Mouse (Mus musculus): ENCODE data around the gene Gm21969. TPM values are rescaled to one million over a fixed set of nuclear protein-coding genes. Genes with fewer than 3 reads are reported as not detected.

Gm21969 gene
- total RNA-seq, 2 experiments from 2014 or later, result not detected

- DNase-seq (ENCODE audit: low spot score), result no peak
- intact Hi-C loops (cut with DNase I), result no loop called here
Measured at GRCm38 (mm10) chr4:139583629-139584245, 19.2 kb upstream of the Gm21969 start.

- intact Hi-C loops (cut with DNase I), result no loop called here
- no peak for DNase-seq (ENCODE audit: low spot score)
Measured at GRCm38 (mm10) chr4:139584704-139585103, 18.3 kb upstream of the Gm21969 start.

GRCm38 (mm10) chr4:139585713-139586112 lies 17.3 kb upstream of the Gm21969 start:
- intact Hi-C loops (cut with DNase I), result no loop called here

GRCm38 (mm10) chr4:139587370-139587769 lies 15.6 kb upstream of the Gm21969 start:
- intact Hi-C loops (cut with DNase I), result no loop called here
- DNase-seq (ENCODE audit: low spot score), result peak; percentile 19

More at GRCm38 (mm10) chr4:139585713-139586112, 17.3 kb upstream of the Gm21969 start:
- DNase-seq (ENCODE audit: low spot score), result no peak

- intact Hi-C loops (cut with DNase I), result no loop called here
- DNase-seq (ENCODE audit: low spot score), result no peak
Measured at GRCm38 (mm10) chr4:139587773-139588172, 15.2 kb upstream of the Gm21969 start.

GRCm38 (mm10) chr4:139589351-139590027 lies 13.5 kb upstream of the Gm21969 start:
- no peak for DNase-seq (ENCODE audit: low spot score)
- intact Hi-C loops (cut with DNase I), result no loop called here

GRCm38 (mm10) chr4:139590446-139590845 lies 12.5 kb upstream of the Gm21969 start:
- intact Hi-C loops (cut with DNase I), result no loop called here
- DNase-seq (ENCODE audit: low spot score), result no peak

- intact Hi-C loops (cut with DNase I), result no loop called here
Measured at GRCm38 (mm10) chr4:139592895-139593294, 10.1 kb upstream of the Gm21969 start.

GRCm38 (mm10) chr4:139593383-139593782 lies 9.6 kb upstream of the Gm21969 start:
- no peak for DNase-seq (ENCODE audit: low spot score)

More at GRCm38 (mm10) chr4:139592895-139593294, 10.1 kb upstream of the Gm21969 start:
- no peak for DNase-seq (ENCODE audit: low spot score)

GRCm38 (mm10) chr4:139594062-139594461 lies 8.9 kb upstream of the Gm21969 start:
- intact Hi-C loops (cut with DNase I), result no loop called here
- no peak for DNase-seq (ENCODE audit: low spot score)

More at GRCm38 (mm10) chr4:139593383-139593782, 9.6 kb upstream of the Gm21969 start:
- intact Hi-C loops (cut with DNase I), result no loop called here

- intact Hi-C loops (cut with DNase I), result no loop called here
- no peak for DNase-seq (ENCODE audit: low spot score)
Measured at GRCm38 (mm10) chr4:139596715-139597114, 6.3 kb upstream of the Gm21969 start.

GRCm38 (mm10) chr4:139597286-139598284 lies 5.4 kb upstream of the Gm21969 start:
- intact Hi-C loops (cut with DNase I), result loop anchor here (2.0 kb wide), 1 partner anchor 17 kb away; no protein-coding TSS in a partner anchor
- no peak for DNase-seq (ENCODE audit: low spot score)

- no peak for DNase-seq (ENCODE audit: low spot score)
- intact Hi-C loops (cut with DNase I), result loop anchor here (2.0 kb wide), 1 partner anchor 18 kb away; no protein-coding TSS in a partner anchor
Measured at GRCm38 (mm10) chr4:139598356-139598755, 4.6 kb upstream of the Gm21969 start.

- intact Hi-C loops (cut with DNase I), result loop anchor here (2.0 kb wide), 1 partner anchor 18 kb away; no protein-coding TSS in a partner anchor
- DNase-seq (ENCODE audit: low spot score), result peak; percentile 83
Measured at GRCm38 (mm10) chr4:139598950-139599518, 4.0 kb upstream of the Gm21969 start.

- intact Hi-C loops (cut with DNase I), result no loop called here
- no peak for DNase-seq (ENCODE audit: low spot score)
Measured at GRCm38 (mm10) chr4:139601519-139602356, 1.2 kb upstream of the Gm21969 start.

GRCm38 (mm10) chr4:139605216-139605615 lies 2.2 kb downstream of the Gm21969 start:
- DNase-seq (ENCODE audit: low spot score), result no peak
- intact Hi-C loops (cut with DNase I), result no loop called here

GRCm38 (mm10) chr4:139606732-139607131 lies 3.7 kb downstream of the Gm21969 start:
- intact Hi-C loops (cut with DNase I), result no loop called here
- DNase-seq (ENCODE audit: low spot score), result no peak

GRCm38 (mm10) chr4:139608975-139609374 lies 6.0 kb downstream of the Gm21969 start:
- DNase-seq (ENCODE audit: low spot score), result no peak
- intact Hi-C loops (cut with DNase I), result no loop called here

GRCm38 (mm10) chr4:139610954-139611353 lies 8.0 kb downstream of the Gm21969 start:
- no peak for DNase-seq (ENCODE audit: low spot score)
- intact Hi-C loops (cut with DNase I), result loop anchor here (2.0 to 5.0 kb wide), 3 partner anchors 36 to 140 kb away; no protein-coding TSS in a partner anchor
